Mouse (Mus musculus) erythroblast, embryonic 14.5 days (primary cell): ENCODE results near the gene Rgs10. TPM values are rescaled to one million over a fixed set of nuclear protein-coding genes. Genes with fewer than 3 reads are reported as not detected.
"Not testable (repeated sequence)": the region's sequence is repeated elsewhere in the genome, so short reads cannot be mapped to it uniquely, and the experiment has no call there.

Experiments
- H3K27me3 ChIP-seq: 2 replicates; pipeline ENCODE4 v1.6.1; 2012; ENCODE audit warnings: inconsistent platforms; ENCODE audit not compliant: control insufficient read depth
- H3K36me3 ChIP-seq: 2 replicates; pipeline ENCODE4 v1.6.1; 2012; ENCODE audit warnings: mild to moderate bottlenecking, inconsistent platforms; ENCODE audit not compliant: control insufficient read depth
- H3K4me1 ChIP-seq: 2 replicates; pipeline ENCODE4 v1.6.1; 2012; ENCODE audit warnings: inconsistent platforms; ENCODE audit not compliant: control insufficient read depth
- H3K4me3 ChIP-seq: replicated peaks from 2 replicates; pipeline ENCODE3; 2012; ENCODE audit warnings: moderate library complexity, mild to moderate bottlenecking, inconsistent platforms
- H3K9me3 ChIP-seq: 2 replicates; pipeline ENCODE4 v1.6.1; 2012; ENCODE audit warnings: low read length, inconsistent platforms, mixed read lengths; ENCODE audit not compliant: control insufficient read depth
- GATA1 ChIP-seq: IDR thresholded peaks from 2 replicates; pipeline ENCODE4 v1.6.1; 2012; ENCODE audit warnings: low read length, inconsistent platforms, mixed read lengths
- TAL1 ChIP-seq: IDR thresholded peaks from 3 replicates; pipeline ENCODE4 v1.6.1; 2012; ENCODE audit warnings: low read length, inconsistent platforms, mixed read lengths
- polyA plus RNA-seq: library from polyadenylated mRNA; stranded (reverse); fragments of >175 nt; gene quantifications from 2 replicates; pipeline ENCODE4 v1.2.3, GENCODE M21; 2012

Gene Rgs10
- polyA plus RNA-seq, 1 experiment = 4.1 TPM

GRCm38 (mm10) chr7:128345691-128346090 is 72.9 kb downstream of the Rgs10 start:
- peaks cover 9% of the 10 kb centered on the region for H3K4me1 ChIP-seq
- H3K27me3 ChIP-seq = no peaks in the 10 kb centered on the region
- H3K4me3 ChIP-seq = no peak overlapping the region
- H3K9me3 ChIP-seq = peaks cover 9% of the 10 kb centered on the region
- H3K36me3 ChIP-seq = no peaks in the 10 kb centered on the region
- TF ChIP-seq TAL1 = no peak
- TF ChIP-seq GATA1 = no peak

DNA sequence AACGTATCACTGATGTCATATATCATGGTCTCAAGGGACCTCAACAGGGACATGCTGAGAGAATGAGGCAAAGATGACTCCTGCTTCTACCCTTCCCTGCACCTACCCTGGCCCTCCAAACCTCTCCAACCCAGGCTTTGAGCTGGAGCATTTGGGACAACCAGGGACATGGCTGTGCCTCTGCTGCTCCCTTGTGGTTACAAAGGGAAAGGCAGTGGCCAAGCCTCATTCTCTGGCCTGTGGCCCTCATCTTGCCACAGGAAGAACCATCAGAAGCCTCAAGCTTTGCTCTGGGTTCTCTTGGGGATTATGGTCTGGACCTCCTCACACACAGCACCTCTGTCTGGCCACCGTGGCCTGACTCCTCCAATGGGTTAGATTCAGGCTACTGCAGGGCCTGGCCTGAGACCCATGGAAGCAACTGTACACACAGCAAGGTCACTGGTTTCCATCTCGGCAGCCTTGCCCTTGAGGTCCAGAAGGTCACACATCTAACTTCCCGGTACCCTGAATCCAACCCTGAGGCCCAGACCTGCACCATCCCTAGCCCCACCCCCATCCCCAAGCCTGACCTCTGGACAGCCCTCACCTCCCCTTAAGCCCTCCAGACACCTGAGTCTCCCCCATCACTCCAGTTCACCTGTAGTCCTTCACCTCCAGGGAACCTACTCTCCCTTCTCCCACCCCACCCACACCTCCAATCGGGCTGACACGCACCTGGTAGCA is 73.5 kb downstream of the Rgs10 start:
- no peak overlapping the region for H3K4me3 ChIP-seq
- peaks cover 9% of the 10 kb centered on the region for H3K4me1 ChIP-seq
- H3K9me3 ChIP-seq = peaks cover 9% of the 10 kb centered on the region
- TF ChIP-seq GATA1 = no peak
- no peak for TF ChIP-seq TAL1
- no peaks in the 10 kb centered on the region for H3K27me3 ChIP-seq
- no peaks in the 10 kb centered on the region for H3K36me3 ChIP-seq

DNA sequence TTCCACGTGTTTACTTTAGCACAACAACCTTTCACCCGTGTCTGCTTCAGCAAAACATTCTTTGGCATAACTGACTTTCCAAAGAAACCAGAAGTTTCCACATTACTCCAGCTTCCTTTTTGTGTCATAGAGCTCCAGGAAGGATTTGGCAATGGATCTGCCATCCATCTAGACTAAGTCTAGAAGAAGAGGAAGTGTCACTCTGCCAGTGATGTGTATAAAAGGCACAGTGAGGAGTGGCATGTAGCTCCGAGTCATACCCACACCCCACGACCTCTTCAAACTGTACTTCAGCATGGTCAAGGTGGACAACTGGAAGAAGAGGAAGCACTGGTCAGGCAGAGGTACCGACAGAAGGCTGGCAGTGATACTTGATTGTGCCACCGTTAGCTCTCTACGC is 74.1 kb downstream of the Rgs10 start:
- Histone ChIP-seq H3K4me3 (no peak overlapping the region), H3K36me3 (no peaks in the 10 kb centered on the region), H3K4me1 (peaks cover 9% of the 10 kb centered on the region), H3K27me3 (no peaks in the 10 kb centered on the region), H3K9me3 (peaks cover 9% of the 10 kb centered on the region)
- TF ChIP-seq GATA1 (no peak), TAL1 (no peak)

- not testable (repeated sequence) for H3K27me3 ChIP-seq, H3K36me3 ChIP-seq, H3K4me1 ChIP-seq
Measured at GRCm38 (mm10) chr7:128342691-128343090, 75.9 kb downstream of the Rgs10 start.

GRCm38 (mm10) chr7:128340321-128340720 is 78.2 kb downstream of the Rgs10 start:
- not testable (repeated sequence) for H3K36me3 ChIP-seq, H3K9me3 ChIP-seq

More at GRCm38 (mm10) chr7:128342691-128343090, 75.9 kb downstream of the Rgs10 start:
- not testable (repeated sequence) for H3K4me3 ChIP-seq, H3K9me3 ChIP-seq

GRCm38 (mm10) chr7:128332896-128333295 is 85.7 kb downstream of the Rgs10 start:
- Histone ChIP-seq H3K9me3 (no peaks in the 10 kb centered on the region), H3K27me3 (no peaks in the 10 kb centered on the region), H3K4me1 (peaks cover 29% of the 10 kb centered on the region), H3K36me3 (no peaks in the 10 kb centered on the region), H3K4me3 (no peak overlapping the region)
- no peak for TF ChIP-seq TAL1
- TF ChIP-seq GATA1 = no peak

More at GRCm38 (mm10) chr7:128340321-128340720, 78.2 kb downstream of the Rgs10 start:
- H3K4me3 ChIP-seq, H3K27me3 ChIP-seq, H3K4me1 ChIP-seq: not testable (repeated sequence)

DNA sequence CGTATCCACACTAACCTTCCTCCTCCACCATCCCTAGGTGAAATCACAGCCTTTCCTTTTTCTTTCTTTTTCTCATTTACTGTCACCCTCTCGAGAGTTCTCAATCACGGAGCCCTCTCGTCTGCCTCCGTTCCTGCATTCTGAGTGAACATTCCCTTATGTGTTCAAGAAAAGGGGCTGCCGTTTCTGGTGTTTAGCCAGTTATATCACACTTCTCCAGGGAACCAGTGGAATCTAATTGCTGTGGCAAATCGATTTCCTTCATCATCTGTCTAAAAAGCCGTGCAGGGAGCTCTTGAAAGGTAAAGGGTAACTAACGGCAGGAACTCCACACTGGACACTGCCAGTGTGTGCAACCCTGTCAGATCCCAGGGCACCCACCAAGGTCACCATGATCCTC is 87.6 kb downstream of the Rgs10 start:
- H3K4me3 ChIP-seq = no peak overlapping the region
- H3K9me3 ChIP-seq = no peaks in the 10 kb centered on the region
- H3K36me3 ChIP-seq = peaks cover 2% of the 10 kb centered on the region
- peaks cover 36% of the 10 kb centered on the region for H3K4me1 ChIP-seq
- TF ChIP-seq TAL1 = no peak
- TF ChIP-seq GATA1 = no peak
- no peaks in the 10 kb centered on the region for H3K27me3 ChIP-seq

- H3K27me3 ChIP-seq = no peaks in the 10 kb centered on the region
- peaks cover 73% of the 10 kb centered on the region for H3K4me1 ChIP-seq
- H3K36me3 ChIP-seq = peaks cover 55% of the 10 kb centered on the region
- H3K9me3 ChIP-seq = no peaks in the 10 kb centered on the region
- no peak for TF ChIP-seq GATA1
- no peak for TF ChIP-seq TAL1
- H3K4me3 ChIP-seq = peak overlapping the region; percentile 62
Measured at GRCm38 (mm10) chr7:128324977-128325376, 93.6 kb downstream of the Rgs10 start.

Other genes starting within 250 kb of the Rgs10 start
- 0.10 TPM in 1 of 2 replicates, not detected in the other for gene Cox6a2, start 212.4 kb downstream of the Rgs10 start, polyA plus RNA-seq
- 2.1 and 2.3 TPM in 2 replicates for gene Armc5, start 181.4 kb downstream of the Rgs10 start, polyA plus RNA-seq
- 0.03 and 0.12 TPM in 2 replicates for gene 9130023H24Rik, start 180.7 kb downstream of the Rgs10 start, polyA plus RNA-seq
- gene Tgfb1i1, start 171.9 kb downstream of the Rgs10 start, polyA plus RNA-seq = 0.27 and 0.30 TPM in 2 replicates
- gene Slc5a2, start 153.1 kb downstream of the Rgs10 start, polyA plus RNA-seq = 0.88 and 1.4 TPM in 2 replicates
- gene BC017158, start 120.6 kb downstream of the Rgs10 start, polyA plus RNA-seq = 7.3 and 9.0 TPM in 2 replicates
- 6.8 and 7.4 TPM in 2 replicates for gene Tial1, start 43.0 kb upstream of the Rgs10 start, polyA plus RNA-seq
- 9.2 and 9.4 TPM in 2 replicates for gene Bag3, start 104.9 kb upstream of the Rgs10 start, polyA plus RNA-seq
- 0.02 and 0.05 TPM in 2 replicates for gene Inpp5f, start 192.6 kb upstream of the Rgs10 start, polyA plus RNA-seq